Mouse (Mus musculus): ENCODE data around the gene Stam2.

DNA sequence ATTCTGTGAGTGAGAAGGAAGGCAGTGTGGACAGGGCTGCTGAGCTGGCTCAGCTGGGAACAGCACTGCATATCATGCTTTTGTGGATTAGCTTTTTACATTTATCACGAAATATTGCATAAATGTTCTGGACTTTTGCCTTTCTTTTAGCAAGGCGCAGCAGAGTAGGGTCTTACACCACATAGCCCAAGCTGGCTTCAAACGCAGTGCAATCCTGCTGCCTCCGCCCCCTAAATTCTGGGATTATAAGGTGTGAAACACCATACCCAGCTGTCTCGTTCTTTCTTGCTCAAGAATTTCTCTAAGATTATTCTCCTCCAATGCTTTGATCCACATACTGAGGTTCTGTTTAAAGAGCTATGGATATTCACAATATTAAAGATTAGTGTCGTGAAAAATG, 55.5 kb downstream of the Stam2 start:
- TF ChIP-seq POLR2A (IDR thresholded peaks at IDR 0.05; ENCODE audit: low read depth, low read length) (no peak), CTCF (IDR thresholded peaks at IDR 0.05; ENCODE audit: extremely low read depth, insufficient read depth, insufficient read length, insufficient replicate concordance) (no peak)
